Mouse (Mus musculus) G1E (cell line): Measurements from ENCODE around the gene Sarm1. TPM values are rescaled to one million over a fixed set of nuclear protein-coding genes. Genes with fewer than 3 reads are reported as not detected.
A peak's percentile ranks its signal among the peaks of the same experiment; 100 is the strongest.

ENCODE experiments used
- ATAC-seq: 2 replicates; pipeline ENCODE4 v1.8.0; 2016; ENCODE audit warnings: mild to moderate bottlenecking; ENCODE audit not compliant: insufficient number of reproducible peaks, poor library complexity, low FRiP score, severe bottlenecking; ENCODE audit errors: extremely low read depth
- DNase-seq: peaks from one replicate; pipeline ENCODE4 v3.0.0; 2012; ENCODE audit warnings: low spot score
- H3K27me3 ChIP-seq: 2 replicates; pipeline ENCODE4 v1.6.1; 2012; ENCODE audit warnings: mild to moderate bottlenecking, low read length, inconsistent platforms; ENCODE audit not compliant: insufficient read depth
- H3K36me3 ChIP-seq: replicated peaks from 2 replicates; pipeline ENCODE3; 2012; ENCODE audit warnings: mild to moderate bottlenecking, inconsistent platforms
- H3K4me1 ChIP-seq: 2 replicates; pipeline ENCODE4 v1.6.1; 2012; ENCODE audit warnings: low read depth, low read length, inconsistent platforms, mixed read lengths; ENCODE audit not compliant: insufficient read depth
- H3K4me3 ChIP-seq: 2 replicates; pipeline ENCODE4 v1.5.1; 2012; ENCODE audit warnings: low read depth, mild to moderate bottlenecking, inconsistent platforms, low read length, moderate library complexity, mixed read lengths
- H3K9me3 ChIP-seq: replicated peaks from 2 replicates; pipeline ENCODE4 v1.6.1; 2012; ENCODE audit warnings: inconsistent platforms
- CTCF ChIP-seq: IDR thresholded peaks from 2 replicates; pipeline ENCODE4 v1.5.1; 2012; ENCODE audit warnings: low read depth, low read length, inconsistent platforms, mixed read lengths
- GATA1 ChIP-seq: IDR thresholded peaks from 2 replicates; pipeline ENCODE4 v1.6.1; 2012; ENCODE audit warnings: borderline replicate concordance, low read length, inconsistent platforms, mixed read lengths
- GATA2 ChIP-seq: IDR thresholded peaks from 2 replicates; pipeline ENCODE4 v1.6.1; 2012; ENCODE audit warnings: low read depth, low read length, inconsistent platforms, borderline replicate concordance
- POLR2AphosphoS5 ChIP-seq: IDR thresholded peaks from 2 replicates; pipeline ENCODE4 v1.6.1; 2012; ENCODE audit warnings: low read depth, low read length, inconsistent platforms; ENCODE audit not compliant: insufficient replicate concordance
- TAL1 ChIP-seq: conservative IDR thresholded peaks from 2 replicates; pipeline ENCODE4 v1.6.1; 2012; ENCODE audit warnings: low read depth, low read length, inconsistent platforms, mixed read lengths
- polyA plus RNA-seq: library from polyadenylated mRNA; stranded (reverse); fragments of >175 nt; gene quantifications from 2 replicates; pipeline ENCODE4 v1.2.3, GENCODE M21; 2012
- total RNA-seq, 2 experiments: library from RNA; stranded (forward) in 1 of 2; stranded (reverse) in 1 of 2; fragments of 200-1000 nt in 1 of 2; fragments of >200 nt in 1 of 2; fragmentation: Nextera tagmentation in 1 of 2; gene quantifications; 2 replicates each; pipeline ENCODE4 v1.2.3; 2014 to 2017

The Sarm1 gene
- total and polyA plus RNA-seq, 3 experiments, result 0.22 TPM; not detected in 2

GRCm38 (mm10) chr11:78438399-78438930, 59.1 kb downstream of the Sarm1 start:
- Histone ChIP-seq H3K36me3 (no peaks in the 10 kb centered on the region), H3K9me3 (no peaks in the 10 kb centered on the region), H3K4me1 (peaks cover 5% of the 10 kb centered on the region), H3K4me3 (no peak overlapping the region), H3K27me3 (peaks cover 21% of the 10 kb centered on the region)
- DNase-seq, result no peak
- no peak for ATAC-seq
- no peak for TF ChIP-seq POLR2AphosphoS5

DNA sequence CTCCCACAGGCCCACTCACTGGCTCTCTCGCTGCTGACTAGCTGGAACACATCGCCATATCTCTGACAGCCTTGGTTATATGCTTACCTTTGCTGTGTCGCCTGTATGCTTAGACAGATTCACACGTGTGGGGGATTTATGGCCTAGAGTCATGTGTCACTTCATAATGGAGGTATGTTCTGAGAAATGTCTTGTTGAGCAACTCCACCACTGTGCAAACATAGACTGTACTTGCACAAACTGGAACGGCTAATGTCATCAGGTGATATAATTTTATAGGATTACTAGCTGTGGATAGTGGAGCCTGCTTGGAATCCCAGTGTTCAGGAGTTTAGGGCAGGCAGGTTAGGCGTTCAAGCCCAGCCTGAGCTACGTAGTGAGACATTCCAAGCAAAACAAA, 60.4 kb downstream of the Sarm1 start:
- Histone ChIP-seq H3K36me3 (no peaks in the 10 kb centered on the region), H3K4me1 (peaks cover 5% of the 10 kb centered on the region), H3K9me3 (no peaks in the 10 kb centered on the region), H3K27me3 (peaks cover 20% of the 10 kb centered on the region), H3K4me3 (no peak overlapping the region)
- TF ChIP-seq POLR2AphosphoS5 (no peak), TAL1 (no peak)
- DNase-seq (no peak), ATAC-seq (no peak)

- ATAC-seq (no peak), DNase-seq (peak; percentile 30)
- Histone ChIP-seq H3K9me3 (no peaks in the 10 kb centered on the region), H3K27me3 (peaks cover 24% of the 10 kb centered on the region), H3K4me1 (peaks cover 5% of the 10 kb centered on the region), H3K4me3 (no peak overlapping the region), H3K36me3 (no peaks in the 10 kb centered on the region)
- peak; percentile 59; the same call in 1 of the 2 replicates for TF ChIP-seq CTCF
- TF ChIP-seq GATA1, result no peak
- no peak for TF ChIP-seq TAL1
Measured at GRCm38 (mm10) chr11:78435776-78436349, 61.7 kb downstream of the Sarm1 start.

GRCm38 (mm10) chr11:78434052-78434451, 63.5 kb downstream of the Sarm1 start:
- Histone ChIP-seq H3K36me3 (no peaks in the 10 kb centered on the region), H3K9me3 (no peaks in the 10 kb centered on the region), H3K27me3 (peaks cover 27% of the 10 kb centered on the region), H3K4me3 (no peak overlapping the region), H3K4me1 (peaks cover 5% of the 10 kb centered on the region)
- no peak for TF ChIP-seq TAL1
- no peak for TF ChIP-seq CTCF
- no peak for TF ChIP-seq GATA1
- no peak for TF ChIP-seq GATA2
- TF ChIP-seq POLR2AphosphoS5, result no peak
- DNase-seq (no peak), ATAC-seq (no peak)

GRCm38 (mm10) chr11:78431176-78431575, 66.4 kb downstream of the Sarm1 start:
- Histone ChIP-seq H3K36me3 (no peaks in the 10 kb centered on the region), H3K9me3 (no peaks in the 10 kb centered on the region), H3K4me1 (peaks cover 5% of the 10 kb centered on the region), H3K27me3 (peaks cover 34% of the 10 kb centered on the region), H3K4me3 (no peak overlapping the region)
- DNase-seq (no peak), ATAC-seq (no peak)
- TF ChIP-seq TAL1, result no peak
- TF ChIP-seq GATA2, result no peak
- TF ChIP-seq POLR2AphosphoS5, result no peak
- TF ChIP-seq GATA1, result no peak
- no peak for TF ChIP-seq CTCF

DNA sequence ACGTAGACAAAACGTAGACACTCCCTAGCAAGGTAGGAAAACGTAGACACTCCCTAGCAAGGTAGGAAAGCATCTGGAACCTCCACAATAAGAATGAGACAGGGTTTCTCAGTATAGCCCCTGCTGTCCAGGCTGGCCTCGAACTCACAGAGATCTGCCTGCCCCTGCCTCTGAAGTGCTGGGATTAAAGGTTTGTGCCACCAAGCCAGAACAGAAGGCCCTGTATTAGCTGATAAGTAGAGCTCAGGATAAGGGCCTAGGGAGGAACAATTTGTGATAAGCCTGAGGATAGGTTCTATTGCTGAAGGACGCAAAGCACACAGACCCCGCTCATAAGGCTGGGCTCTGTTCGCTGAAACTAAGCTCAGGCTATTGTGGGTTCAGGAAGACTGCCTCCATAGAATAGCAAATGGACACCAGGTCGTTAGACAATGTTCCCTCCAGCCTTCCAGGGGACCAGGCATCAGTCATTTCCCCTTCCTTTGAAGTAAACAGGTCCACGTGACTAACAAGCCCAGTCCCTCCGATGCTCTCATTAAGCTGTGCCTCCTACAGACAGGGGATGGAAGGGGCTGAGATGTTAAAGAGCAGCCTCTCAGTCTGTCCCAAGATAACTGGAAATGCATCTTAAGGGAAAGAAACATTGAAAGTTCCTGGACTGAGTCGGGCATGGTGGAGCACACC, 67.2 kb downstream of the Sarm1 start:
- DNase-seq (no peak), ATAC-seq (no peak)
- Histone ChIP-seq H3K36me3 (no peaks in the 10 kb centered on the region), H3K27me3 (peaks cover 37% of the 10 kb centered on the region), H3K9me3 (no peaks in the 10 kb centered on the region), H3K4me1 (no peaks in the 10 kb centered on the region; the same call in 1 of the 2 replicates), H3K4me3 (no peak overlapping the region)
- no peak for TF ChIP-seq GATA2
- TF ChIP-seq GATA1, result no peak
- no peak for TF ChIP-seq POLR2AphosphoS5
- TF ChIP-seq CTCF, result no peak
- no peak for TF ChIP-seq TAL1

DNA sequence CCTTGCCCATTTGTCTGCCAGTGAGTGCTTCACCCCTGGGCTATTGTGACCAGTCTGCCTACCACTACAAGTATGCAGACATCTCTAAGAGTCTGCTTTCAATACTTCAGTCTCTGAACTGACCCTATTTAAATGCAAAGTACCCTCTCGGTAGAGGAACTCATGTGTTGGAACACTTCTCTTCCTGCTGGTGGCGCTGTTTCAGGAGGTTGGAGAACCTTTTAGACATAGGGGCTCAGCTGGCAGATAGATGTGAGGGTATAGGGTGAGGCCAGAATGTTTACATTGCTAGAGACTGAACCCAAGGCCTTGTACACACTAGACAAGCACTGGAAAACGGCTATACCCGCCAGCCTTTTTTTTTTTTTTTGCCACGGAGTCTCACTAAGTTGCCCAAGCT, 69.2 kb downstream of the Sarm1 start:
- no peaks in the 10 kb centered on the region for H3K36me3 ChIP-seq
- DNase-seq (no peak), ATAC-seq (no peak)
- no peak overlapping the region for H3K4me3 ChIP-seq
- H3K27me3 ChIP-seq, result peaks cover 44% of the 10 kb centered on the region
- no peaks in the 10 kb centered on the region; the same call in 1 of the 2 replicates for H3K4me1 ChIP-seq
- no peak for TF ChIP-seq CTCF
- TF ChIP-seq GATA1, result no peak
- no peak for TF ChIP-seq POLR2AphosphoS5
- no peak for TF ChIP-seq TAL1
- TF ChIP-seq GATA2, result no peak
- H3K9me3 ChIP-seq, result no peaks in the 10 kb centered on the region
